Mouse (Mus musculus): ENCODE measurements at regions not wholly inside any gene's neighbourhood (a gene's known extent, or its start where the extent isn't known, plus 50 kb on each side); places are given as distances from the start of the nearest gene placed in this dataset.

GRCm38 (mm10) chr13:54847764-54848183 is 58.6 kb downstream of the Tspan17 start:
- in situ Hi-C loops (cut with MboI, MseI) = loop anchor here (10.0 to 25.0 kb wide), 2 partner anchors 1465 to 1547 kb away; no protein-coding TSS in a partner anchor

GRCm38 (mm10) chr13:54851131-54851530 is 62.0 kb downstream of the Tspan17 start:
- in situ Hi-C loops (cut with MboI, MseI) = no loop called here

- in situ Hi-C loops (cut with MboI, MseI) = no loop called here
Observed at GRCm38 (mm10) chr13:54855333-54856238, 66.4 kb downstream of the Tspan17 start.

GRCm38 (mm10) chr13:54862931-54863330 is 73.8 kb downstream of the Tspan17 start:
- in situ Hi-C loops (cut with MboI, MseI) = loop anchor here (10.0 kb wide), 1 partner anchor 982 kb away; no protein-coding TSS in a partner anchor

- in situ Hi-C loops (cut with MboI, MseI) = loop anchor here (10.0 kb wide), 1 partner anchor 981 kb away; no protein-coding TSS in a partner anchor
Observed at GRCm38 (mm10) chr13:54864048-54864447, 74.9 kb downstream of the Tspan17 start.

GRCm38 (mm10) chr13:54872004-54872403 is 77.2 kb upstream of the Unc5a start:
- in situ Hi-C loops (cut with MboI, MseI) = no loop called here

GRCm38 (mm10) chr13:54873882-54874281 is 75.3 kb upstream of the Unc5a start:
- in situ Hi-C loops (cut with MboI, MseI) = no loop called here

GRCm38 (mm10) chr13:54874291-54875200 is 74.7 kb upstream of the Unc5a start:
- in situ Hi-C loops (cut with MboI, MseI) = no loop called here

GRCm38 (mm10) chr13:54876556-54876955 is 72.7 kb upstream of the Unc5a start:
- in situ Hi-C loops (cut with MboI, MseI) = no loop called here

GRCm38 (mm10) chr13:54877656-54878055 is 71.6 kb upstream of the Unc5a start:
- in situ Hi-C loops (cut with MboI, MseI) = no loop called here

- in situ Hi-C loops (cut with MboI, MseI) = no loop called here
Observed at GRCm38 (mm10) chr13:54879325-54879724, 69.9 kb upstream of the Unc5a start.

- in situ Hi-C loops (cut with MboI, MseI) = no loop called here
Observed at GRCm38 (mm10) chr13:54880204-54880603, 69.0 kb upstream of the Unc5a start.

GRCm38 (mm10) chr13:54882781-54883180 is 66.4 kb upstream of the Unc5a start:
- in situ Hi-C loops (cut with MboI, MseI) = no loop called here

- in situ Hi-C loops (cut with MboI, MseI) = no loop called here
Observed at GRCm38 (mm10) chr13:54883748-54884708, 65.2 kb upstream of the Unc5a start.

GRCm38 (mm10) chr13:54884709-54885460 is 64.3 kb upstream of the Unc5a start:
- in situ Hi-C loops (cut with MboI, MseI) = no loop called here

GRCm38 (mm10) chr13:54887366-54887921 is 61.8 kb upstream of the Unc5a start:
- in situ Hi-C loops (cut with MboI, MseI) = no loop called here

GRCm38 (mm10) chr13:54888021-54888420 is 61.2 kb upstream of the Unc5a start:
- in situ Hi-C loops (cut with MboI, MseI) = no loop called here

- in situ Hi-C loops (cut with MboI, MseI) = no loop called here
Observed at GRCm38 (mm10) chr13:54889684-54890399, 59.4 kb upstream of the Unc5a start.

- in situ Hi-C loops (cut with MboI, MseI) = no loop called here
Observed at GRCm38 (mm10) chr13:54892572-54892971, 56.6 kb upstream of the Unc5a start.
